Mouse (Mus musculus) gastrocnemius, adult 8-10 months (tissue): ENCODE results near the gene Nfatc2. TPM values are rescaled to one million over a fixed set of nuclear protein-coding genes. Genes with fewer than 3 reads are reported as not detected.

ENCODE experiments used
- DNase-seq, 2 experiments: peaks; one replicate each; pipeline ENCODE4 v3.0.0; 2022; ENCODE audit warnings: low spot score in 2 of 2
- total RNA-seq, 4 experiments: library from RNA; stranded (reverse); gene quantifications; 2 replicates each; pipeline ENCODE4 v1.2.4; 2022

The Nfatc2 gene
- total RNA-seq, 4 experiments from 2014 or later, result 7.8 to 13.6 (median 10.3) TPM

- no peak for DNase-seq
Observed at GRCm38 (mm10) chr2:168579601-168580130, 21.8 kb downstream of the Nfatc2 start.

DNA sequence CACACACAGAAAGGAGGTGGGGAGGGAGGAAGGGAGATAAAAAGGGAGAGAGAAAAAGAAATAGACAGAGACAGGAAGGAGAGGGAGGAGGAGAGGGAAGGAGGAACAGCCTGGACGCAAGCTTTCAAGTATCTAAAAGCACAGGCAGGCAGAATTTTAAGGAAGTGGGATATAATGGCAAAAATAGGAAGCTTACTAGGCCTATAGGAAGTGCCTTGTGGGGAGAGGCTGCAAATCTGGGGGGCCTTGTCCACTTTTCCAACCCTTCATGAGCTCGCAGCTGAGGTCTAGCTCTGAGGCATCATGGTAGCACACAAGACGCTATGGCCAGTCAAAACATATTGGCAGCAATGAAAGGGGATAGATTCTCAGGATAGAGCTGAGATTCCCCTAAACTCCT lies 22.3 kb downstream of the Nfatc2 start:
- no peak for DNase-seq

- DNase-seq, result peak in 1 of 2 experiments; percentile 20
Observed at GRCm38 (mm10) chr2:168578132-168578531, 23.3 kb downstream of the Nfatc2 start.

- no peak for DNase-seq
Observed at GRCm38 (mm10) chr2:168577381-168577780, 24.1 kb downstream of the Nfatc2 start.

DNA sequence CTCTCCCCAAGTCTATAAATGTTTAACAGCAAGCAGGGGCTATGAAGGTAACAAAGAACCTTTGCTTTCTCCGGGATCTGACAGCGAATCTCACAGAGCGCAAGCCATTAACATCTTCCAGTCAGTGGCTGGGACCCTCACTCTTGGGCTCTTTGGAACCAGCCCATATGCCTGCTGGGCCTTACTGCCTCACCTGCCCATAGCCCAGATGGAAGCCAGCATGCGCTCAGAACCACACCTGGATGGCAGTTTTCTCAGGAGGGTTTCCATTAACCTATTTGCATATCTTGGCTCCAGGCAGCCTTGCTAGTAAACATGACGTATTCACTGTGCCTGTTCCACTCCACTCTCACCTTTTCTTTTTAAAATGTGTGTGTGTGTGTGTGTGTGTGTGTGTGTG lies 25.6 kb downstream of the Nfatc2 start:
- DNase-seq, result no peak

- no peak for DNase-seq
Observed at GRCm38 (mm10) chr2:168574934-168575333, 26.5 kb downstream of the Nfatc2 start.

DNA sequence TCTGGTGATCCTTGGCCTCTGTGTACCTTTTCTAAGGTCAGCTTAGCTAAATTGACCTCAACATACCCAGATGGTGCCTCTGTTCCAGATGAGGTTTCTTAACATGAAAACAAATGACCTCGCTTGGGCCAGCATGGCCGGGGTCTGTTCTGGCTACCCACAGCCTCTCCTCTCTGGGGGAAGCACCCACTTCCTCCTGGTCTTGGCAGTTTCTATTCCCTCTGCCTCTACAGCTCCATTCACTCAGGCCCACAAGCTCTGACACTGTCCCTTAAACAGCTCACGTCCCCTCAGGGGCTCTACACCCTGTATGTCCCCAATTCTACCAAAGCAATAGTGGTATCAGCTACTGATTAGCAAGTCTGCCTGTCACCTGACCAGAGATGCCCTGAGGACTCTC lies 27.6 kb downstream of the Nfatc2 start:
- no peak for DNase-seq

DNA sequence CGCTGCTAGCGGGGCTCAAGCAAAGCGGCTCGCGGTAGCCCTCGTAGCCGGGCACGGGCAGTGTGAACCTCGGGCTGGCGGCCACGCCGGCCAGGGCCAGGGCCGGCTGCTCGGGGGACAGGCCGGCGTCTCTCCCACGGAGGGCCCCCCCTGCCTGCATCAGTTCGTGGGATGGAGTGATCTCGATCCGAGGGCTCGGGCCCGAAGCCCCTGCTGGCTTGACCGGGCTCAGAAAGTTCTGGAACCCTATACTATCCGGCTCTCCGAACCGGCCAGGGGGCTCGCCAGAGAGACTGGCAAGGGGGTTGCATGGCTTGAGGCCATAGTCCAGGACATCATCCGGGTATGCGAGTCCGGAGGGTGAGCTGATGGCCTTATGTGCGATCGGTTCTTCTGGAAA lies 30.2 kb downstream of the Nfatc2 start:
- DNase-seq, result no peak

- no peak for DNase-seq
Observed at GRCm38 (mm10) chr2:168565538-168566253, 35.8 kb downstream of the Nfatc2 start.

DNA sequence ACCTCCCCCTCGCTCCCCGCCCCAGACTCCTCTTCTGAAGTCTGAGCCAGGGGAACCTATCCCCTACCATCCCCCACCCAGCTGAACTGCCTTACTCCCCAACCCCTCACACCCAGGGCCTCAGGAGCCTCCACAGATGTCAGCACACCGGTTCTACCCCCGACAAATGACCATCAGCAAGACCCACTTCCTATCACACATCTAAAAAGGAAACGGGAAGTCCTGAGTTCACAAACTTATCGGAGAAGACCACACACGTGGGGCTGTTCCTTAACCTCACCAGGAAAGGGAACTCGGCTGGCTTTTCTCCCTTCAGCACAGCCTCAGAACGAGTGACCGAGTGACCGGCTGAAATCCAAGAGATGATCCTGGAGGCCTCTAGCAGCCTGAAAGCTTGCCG lies 38.3 kb downstream of the Nfatc2 start:
- no peak for DNase-seq

DNA sequence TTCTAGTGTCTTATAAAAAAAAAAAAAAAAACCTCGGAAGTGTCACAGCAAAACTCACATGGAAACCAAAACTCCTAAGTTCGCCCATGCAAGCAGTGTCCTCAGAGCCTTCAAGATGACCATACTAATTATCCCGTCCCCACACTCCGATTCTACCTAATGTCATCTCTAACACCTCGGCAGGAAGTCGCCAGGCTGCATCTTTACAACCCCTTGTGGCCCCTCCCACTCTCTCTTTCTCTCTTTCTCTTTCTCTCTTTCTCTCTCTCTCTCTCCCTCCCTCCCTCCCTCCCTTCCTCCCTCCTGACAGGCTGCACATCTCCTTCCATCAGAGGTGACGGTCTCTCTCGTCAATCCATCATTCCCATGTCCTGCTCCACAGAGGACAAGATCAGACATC lies 44.4 kb downstream of the Nfatc2 start:
- no peak for DNase-seq

DNA sequence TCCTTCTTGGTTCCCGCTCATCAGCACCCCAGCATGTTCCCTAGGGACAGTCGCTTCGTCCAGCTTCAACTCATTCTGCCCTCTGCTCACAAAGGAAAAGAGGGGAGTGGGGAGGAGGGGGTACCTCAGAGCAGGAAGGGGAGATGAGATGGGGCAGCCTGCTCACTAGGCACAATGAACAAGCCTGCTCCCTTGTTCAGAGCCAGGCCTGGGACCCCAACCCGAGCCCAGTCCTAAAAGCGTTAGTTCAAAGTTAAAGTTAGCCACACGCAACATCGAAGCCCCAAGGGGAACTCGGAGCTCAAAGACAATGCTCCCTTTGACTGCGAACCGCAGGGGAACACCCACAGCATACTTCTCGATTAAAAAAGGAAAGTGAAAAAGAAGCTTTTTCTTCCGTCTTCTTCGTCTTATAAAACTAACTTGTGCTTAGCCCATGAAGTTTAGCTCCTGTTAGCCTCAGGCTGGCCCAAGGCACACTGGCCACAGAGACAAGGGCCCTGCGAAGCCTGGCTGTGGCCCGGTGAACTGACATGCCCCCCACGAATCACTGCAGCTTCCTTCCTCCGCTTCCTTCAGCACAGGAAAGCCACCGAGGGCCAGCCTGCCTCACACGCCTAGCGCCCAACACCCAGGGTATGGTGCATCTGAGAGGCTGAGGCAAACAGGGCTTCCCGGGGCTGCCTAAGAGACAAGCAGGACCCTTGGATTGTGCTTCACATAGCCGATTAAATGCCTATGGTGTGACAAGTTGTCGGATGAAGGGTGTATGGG lies 45.4 kb downstream of the Nfatc2 start:
- no peak for DNase-seq

DNA sequence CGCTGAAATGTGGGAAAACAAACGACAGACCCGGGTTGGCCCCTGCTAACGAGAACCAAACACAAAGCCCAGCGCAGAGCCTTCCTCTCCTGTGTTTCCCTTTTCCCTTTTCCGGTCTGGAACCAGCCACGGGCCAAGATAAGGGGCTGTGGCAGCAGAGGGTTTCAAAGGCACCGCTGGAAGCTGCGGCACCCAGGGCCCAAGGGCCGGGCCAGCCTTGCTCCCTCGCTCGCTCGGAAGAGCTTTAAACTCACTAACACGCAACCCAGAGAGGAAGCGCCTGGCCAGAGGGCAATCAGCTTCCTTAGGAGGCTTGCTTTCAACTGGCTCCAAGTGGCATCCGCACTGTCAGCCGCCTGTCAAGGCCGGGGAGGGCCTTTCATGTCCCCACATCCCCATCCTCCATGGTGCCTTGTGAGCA lies 47.9 kb downstream of the Nfatc2 start:
- DNase-seq, result no peak

- no peak for DNase-seq
Observed at GRCm38 (mm10) chr2:168552405-168552804, 49.1 kb downstream of the Nfatc2 start.

DNA sequence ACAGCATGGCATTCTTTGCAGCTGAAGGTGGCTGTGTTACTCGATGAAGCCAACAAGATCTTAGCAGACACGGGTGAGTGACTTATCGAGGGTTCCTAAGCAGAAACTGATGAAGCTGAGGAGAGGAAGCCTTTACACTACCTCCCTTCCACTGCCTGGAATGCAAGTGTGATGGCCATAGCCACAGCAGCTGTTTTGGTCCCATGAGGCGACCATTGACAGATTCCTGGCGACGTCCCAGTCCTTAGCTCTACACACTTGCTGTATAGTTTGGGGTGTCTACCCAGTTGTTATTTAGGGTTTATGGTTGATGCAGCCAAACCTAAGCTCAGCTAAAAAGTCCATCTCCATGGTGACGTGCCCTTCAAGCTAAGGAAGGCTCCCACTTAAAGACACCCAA lies 50.2 kb downstream of the Nfatc2 start:
- no peak for DNase-seq

GRCm38 (mm10) chr2:168549326-168549725 lies 52.1 kb downstream of the Nfatc2 start:
- DNase-seq, result no peak

GRCm38 (mm10) chr2:168548008-168548407 lies 53.4 kb downstream of the Nfatc2 start:
- no peak for DNase-seq

GRCm38 (mm10) chr2:168545901-168546557 lies 55.4 kb downstream of the Nfatc2 start:
- no peak for DNase-seq

DNA sequence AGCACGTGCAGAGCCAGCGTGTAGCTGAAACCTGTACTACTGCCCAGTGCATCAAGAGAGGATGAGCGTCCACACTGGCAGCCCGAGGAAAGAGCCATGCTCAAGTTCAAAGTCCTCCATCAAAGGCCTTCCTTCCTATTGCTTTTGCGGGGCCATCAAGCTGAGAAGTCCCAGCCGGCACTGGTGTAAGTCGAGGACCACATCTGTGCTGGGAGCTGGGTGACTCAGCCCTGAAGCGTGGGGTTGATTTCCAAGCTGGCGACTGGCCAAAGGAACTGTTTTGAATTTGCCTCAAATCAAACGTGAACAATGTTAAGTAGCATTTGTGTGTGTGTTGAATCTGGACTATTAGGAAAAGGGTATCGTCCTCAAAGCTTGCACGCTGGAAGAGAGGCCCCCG lies 57.4 kb downstream of the Nfatc2 start:
- DNase-seq, result peak; percentile 48

DNA sequence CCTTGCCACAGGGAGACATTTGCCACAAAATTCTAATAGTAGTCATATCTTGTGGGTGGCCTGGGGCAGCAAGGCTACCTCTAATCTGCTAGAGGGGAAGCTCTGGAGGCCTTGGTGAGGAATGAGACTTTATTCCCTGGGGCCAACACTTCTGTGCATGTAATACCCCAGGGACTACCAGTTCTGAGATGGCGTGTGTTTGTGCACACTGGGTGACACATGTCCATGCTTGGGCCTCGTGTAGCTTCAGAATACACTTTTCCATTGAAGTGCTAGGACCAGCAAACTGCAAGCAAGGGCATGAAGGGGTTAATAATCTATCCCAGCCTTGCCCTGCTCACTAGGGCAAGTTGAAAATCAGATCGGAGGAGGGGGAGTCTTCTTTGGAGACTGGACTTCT lies 58.4 kb downstream of the Nfatc2 start:
- no peak for DNase-seq

DNA sequence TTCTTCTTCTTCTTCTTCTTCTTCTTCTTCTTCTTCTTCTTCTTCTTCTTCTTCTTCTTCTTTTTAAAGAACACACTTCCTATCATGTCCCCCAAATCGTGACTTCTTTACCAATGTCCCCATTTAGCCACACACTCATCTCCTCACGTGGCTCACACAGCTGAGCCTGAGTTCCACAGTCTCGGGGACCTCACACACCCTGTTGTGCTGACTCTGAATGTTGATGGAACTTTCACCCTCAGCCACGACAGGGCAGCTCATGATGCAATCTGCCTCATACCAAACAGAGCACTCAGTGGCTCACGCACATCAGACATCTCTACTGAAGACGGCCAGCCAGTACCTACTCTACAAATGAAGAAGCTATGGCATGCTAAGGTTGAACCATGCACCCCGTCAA lies 60.2 kb downstream of the Nfatc2 start:
- no peak for DNase-seq

DNA sequence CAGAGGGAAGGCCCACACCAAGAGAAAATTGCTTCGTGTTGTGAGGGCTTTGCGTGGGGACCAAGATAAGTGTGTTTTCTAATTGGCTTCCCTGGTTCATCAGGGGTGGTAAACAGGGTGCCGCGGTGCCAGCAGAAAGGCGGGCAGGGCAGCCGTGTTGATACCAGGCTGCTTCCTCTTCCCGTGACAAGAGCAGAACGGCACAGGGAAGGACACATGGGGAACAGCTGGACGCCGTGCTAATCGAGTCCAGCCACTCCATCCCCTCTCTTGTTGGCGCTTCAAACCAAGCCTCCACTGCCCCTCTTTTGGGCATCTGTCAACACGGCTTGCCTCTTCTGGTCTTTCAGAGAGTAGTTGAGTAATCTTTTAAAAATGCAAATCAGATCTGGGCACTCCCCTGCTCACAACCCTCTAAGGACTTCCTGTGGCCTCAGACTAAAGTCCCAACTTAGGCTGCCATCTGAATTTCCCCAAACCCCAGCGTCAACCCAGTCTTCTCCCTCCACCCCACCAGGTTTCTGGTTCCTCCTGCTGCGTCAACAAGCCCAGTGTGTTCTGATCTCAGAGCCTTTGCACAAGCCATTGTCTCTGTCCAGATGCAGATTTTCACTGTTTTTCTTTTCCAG lies 61.7 kb downstream of the Nfatc2 start:
- no peak for DNase-seq
